Mouse (Mus musculus): Measurements from ENCODE around the gene Plcb3. TPM values are rescaled to one million over a fixed set of nuclear protein-coding genes. Genes with fewer than 3 reads are reported as not detected.

Plcb3 gene
- polyA plus RNA-seq, 1 experiment from 2014 or later, result 13.0 TPM

DNA sequence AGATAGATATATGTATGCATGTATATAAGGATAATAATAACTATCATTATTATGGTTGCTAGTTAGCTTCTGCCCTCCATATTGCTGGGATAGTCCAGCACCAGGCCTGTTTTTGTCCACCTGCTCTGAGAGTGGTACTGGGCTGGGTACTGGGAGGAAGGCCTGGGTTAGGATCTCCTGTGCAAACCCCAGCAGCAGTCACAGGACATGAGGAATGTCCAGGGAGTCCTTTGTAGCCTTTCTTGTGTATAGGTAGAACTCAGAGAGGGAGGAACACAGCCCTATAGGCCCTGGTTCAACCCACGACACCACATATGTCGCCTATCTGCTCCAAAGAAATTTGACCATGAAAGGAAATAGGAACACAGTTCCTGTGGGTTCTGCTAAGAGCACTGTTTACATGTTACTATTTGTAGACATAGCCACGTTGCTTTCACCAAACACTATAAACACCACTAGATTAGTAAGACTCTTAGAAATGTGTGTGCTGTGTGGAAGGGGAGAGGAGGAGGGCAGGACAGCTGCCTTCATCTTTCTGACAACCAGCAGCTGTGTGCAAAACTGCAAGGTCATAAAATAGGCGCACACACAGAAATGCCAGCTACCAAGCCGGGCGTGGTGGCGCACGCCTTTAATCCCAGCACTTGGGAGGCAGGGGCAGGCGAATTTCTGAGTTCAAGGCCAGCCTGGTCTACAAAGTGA, 30.8 kb upstream of the Plcb3 start:
- WGBS, result 85% methylated on average over 9 of the region's 9 CpGs
- Histone ChIP-seq H3K27ac (ENCODE audit: low read depth, low read length) (no peak overlapping the region), H3K36me3 (ENCODE audit: control insufficient read depth, insufficient read depth, low read length) (no peaks in the 10 kb centered on the region), H3K4me1 (ENCODE audit: control insufficient read depth, insufficient read depth, low read length) (no peaks in the 10 kb centered on the region), H3K4me2 (no peak overlapping the region), H3K9ac (ENCODE audit: low read length) (no peak overlapping the region), H3K4me3 (ENCODE audit: low read depth, low read length) (no peak overlapping the region), H3K9me3 (ENCODE audit: control insufficient read depth, low read length) (no peaks in the 10 kb centered on the region), H3K27me3 (ENCODE audit: control insufficient read depth, insufficient read depth, low read length) (no peaks in the 10 kb centered on the region)
- DNase-seq (ENCODE audit: low spot score, missing footprints) (no peak), ATAC-seq (ENCODE audit: low FRiP score) (no peak)

DNA sequence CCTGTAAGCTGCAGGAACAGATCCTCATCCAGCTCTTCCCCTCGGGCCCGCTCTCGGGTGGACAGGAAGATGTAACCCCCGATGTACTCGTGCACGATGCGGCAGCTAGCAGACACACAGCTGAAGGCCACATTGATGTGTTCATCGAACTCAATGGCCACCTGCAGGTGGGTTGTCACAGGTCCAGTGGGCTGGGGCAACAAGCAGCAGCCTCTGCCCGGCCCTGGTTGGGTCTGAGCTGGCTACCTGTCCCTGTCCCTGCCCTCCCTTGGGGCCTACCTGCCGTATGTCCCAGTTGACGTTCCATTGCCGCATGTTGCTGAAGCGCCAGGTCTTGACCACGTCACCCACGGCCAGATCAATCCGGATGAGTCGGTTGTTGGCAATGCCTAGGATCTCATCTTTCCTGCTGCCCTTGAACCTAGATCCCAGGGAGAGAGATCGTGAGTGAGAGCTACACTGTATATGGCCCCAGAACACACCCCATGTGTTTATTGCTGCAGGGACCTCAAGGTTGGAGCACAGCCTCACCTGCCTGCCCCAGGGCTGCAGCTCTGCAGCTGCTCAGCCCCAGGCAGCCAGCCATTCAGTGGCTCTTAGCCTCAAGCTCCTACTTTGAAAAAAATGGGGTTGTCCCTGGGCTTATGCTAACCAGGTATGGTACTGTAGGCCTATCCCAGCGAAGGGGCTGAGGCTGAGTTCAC, 23.2 kb upstream of the Plcb3 start:
- no peak overlapping the region for H3K9ac ChIP-seq (ENCODE audit: low read length)
- H3K27ac ChIP-seq (ENCODE audit: low read depth, low read length), result no peak overlapping the region
- 93% methylated on average over 19 of the region's 19 CpGs for WGBS
- peaks cover 7% of the 10 kb centered on the region; the same call in 1 of the 2 replicates for H3K36me3 ChIP-seq (ENCODE audit: control insufficient read depth, insufficient read depth, low read length)
- H3K4me2 ChIP-seq, result no peak overlapping the region
- ATAC-seq (ENCODE audit: low FRiP score) (no peak), DNase-seq (ENCODE audit: low spot score, missing footprints) (no peak)
- H3K4me1 ChIP-seq (ENCODE audit: control insufficient read depth, insufficient read depth, low read length), result peaks cover 14% of the 10 kb centered on the region
- no peaks in the 10 kb centered on the region for H3K9me3 ChIP-seq (ENCODE audit: control insufficient read depth, low read length)
- H3K4me3 ChIP-seq (ENCODE audit: low read depth, low read length), result no peak overlapping the region
- H3K27me3 ChIP-seq (ENCODE audit: control insufficient read depth, insufficient read depth, low read length), result no peaks in the 10 kb centered on the region

DNA sequence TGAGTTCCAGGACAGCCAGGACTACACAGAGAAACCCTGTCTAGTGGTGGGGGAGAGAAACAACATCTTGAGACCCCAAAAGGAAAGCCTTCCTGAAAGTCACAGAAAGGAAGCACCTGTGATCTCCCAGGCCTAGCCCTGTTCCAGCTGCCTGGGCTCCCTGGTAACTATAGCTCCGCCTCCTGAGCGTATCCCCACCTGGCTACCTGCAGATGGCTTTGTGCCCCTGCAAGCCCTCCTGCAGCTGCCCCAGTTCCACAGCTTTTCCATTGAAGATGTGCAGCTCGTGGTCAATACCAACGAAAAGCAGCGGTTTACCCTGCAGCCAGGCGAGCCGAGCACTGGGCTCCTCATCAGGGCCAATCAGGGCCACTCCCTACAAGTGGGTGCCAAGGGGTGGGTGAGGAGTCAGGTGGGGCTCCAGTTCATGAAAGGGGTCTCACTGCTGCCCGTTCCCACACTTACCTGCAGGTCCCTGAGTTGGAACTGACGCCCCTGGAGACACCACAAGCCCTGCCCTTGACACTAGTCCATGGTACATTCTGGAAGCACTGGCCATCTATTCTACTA, 21.5 kb upstream of the Plcb3 start:
- WGBS, result 80% methylated on average over 9 of the region's 9 CpGs
- no peak overlapping the region for H3K27ac ChIP-seq (ENCODE audit: low read depth, low read length)
- no peaks in the 10 kb centered on the region for H3K27me3 ChIP-seq (ENCODE audit: control insufficient read depth, insufficient read depth, low read length)
- H3K4me1 ChIP-seq (ENCODE audit: control insufficient read depth, insufficient read depth, low read length), result peaks cover 19% of the 10 kb centered on the region
- no peak overlapping the region for H3K9ac ChIP-seq (ENCODE audit: low read length)
- ATAC-seq (ENCODE audit: low FRiP score) (no peak), DNase-seq (ENCODE audit: low spot score, missing footprints) (no peak)
- no peak overlapping the region for H3K4me2 ChIP-seq
- H3K36me3 ChIP-seq (ENCODE audit: control insufficient read depth, insufficient read depth, low read length), result peaks cover 7% of the 10 kb centered on the region; the same call in 1 of the 2 replicates
- H3K9me3 ChIP-seq (ENCODE audit: control insufficient read depth, low read length), result no peaks in the 10 kb centered on the region
- no peak overlapping the region for H3K4me3 ChIP-seq (ENCODE audit: low read depth, low read length)

DNA sequence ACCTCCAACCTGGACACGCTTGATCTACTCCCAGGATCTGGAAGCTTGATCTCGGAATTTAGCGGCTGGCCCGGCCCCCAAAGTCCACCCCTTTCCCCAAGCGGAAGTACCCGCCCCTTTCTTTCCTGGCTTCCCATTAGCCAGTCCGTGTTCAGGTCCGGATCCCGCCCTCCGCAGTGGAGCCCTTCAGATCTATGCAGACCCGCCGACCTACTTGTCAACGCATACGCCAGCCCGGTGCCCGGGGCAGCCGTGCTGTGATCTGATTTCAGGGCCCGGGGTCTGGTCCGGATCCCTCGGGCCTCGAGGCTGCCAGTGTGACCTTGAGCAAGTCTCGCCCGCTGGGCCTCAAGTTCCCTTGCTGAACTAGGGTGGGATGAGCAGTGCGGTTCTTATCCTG, 19.7 kb upstream of the Plcb3 start, which contains the start of the genes Nudt22 and Trpt1:
TSS of gene Nudt22 (minus strand) at position 112 of the 400 bp plus-strand sequence.
TSS of gene Trpt1 (plus strand) at position 126 of the 400 bp plus-strand sequence.
- Histone ChIP-seq H3K27me3 (ENCODE audit: control insufficient read depth, insufficient read depth, low read length) (no peaks in the 10 kb centered on the region), H3K9me3 (ENCODE audit: control insufficient read depth, low read length) (no peaks in the 10 kb centered on the region), H3K9ac (ENCODE audit: low read length) (peak within 1 kb of the TSS; percentile 75), H3K4me3 (ENCODE audit: low read depth, low read length) (peak within 1 kb of the TSS; percentile 54), H3K27ac (ENCODE audit: low read depth, low read length) (peak within 1 kb of the TSS; percentile 35; the same call in 1 of the 2 replicates), H3K36me3 (ENCODE audit: control insufficient read depth, insufficient read depth, low read length) (peaks cover 7% of the 10 kb centered on the region; the same call in 1 of the 2 replicates), H3K4me2 (peak within 1 kb of the TSS; percentile 89), H3K4me1 (ENCODE audit: control insufficient read depth, insufficient read depth, low read length) (peaks cover 22% of the 10 kb centered on the region)
- ATAC-seq (ENCODE audit: low FRiP score), result peak; percentile 76
- WGBS, result 1% methylated on average over 24 of the region's 24 CpGs
- DNase-seq (ENCODE audit: low spot score, missing footprints), result peak; percentile 96

DNA sequence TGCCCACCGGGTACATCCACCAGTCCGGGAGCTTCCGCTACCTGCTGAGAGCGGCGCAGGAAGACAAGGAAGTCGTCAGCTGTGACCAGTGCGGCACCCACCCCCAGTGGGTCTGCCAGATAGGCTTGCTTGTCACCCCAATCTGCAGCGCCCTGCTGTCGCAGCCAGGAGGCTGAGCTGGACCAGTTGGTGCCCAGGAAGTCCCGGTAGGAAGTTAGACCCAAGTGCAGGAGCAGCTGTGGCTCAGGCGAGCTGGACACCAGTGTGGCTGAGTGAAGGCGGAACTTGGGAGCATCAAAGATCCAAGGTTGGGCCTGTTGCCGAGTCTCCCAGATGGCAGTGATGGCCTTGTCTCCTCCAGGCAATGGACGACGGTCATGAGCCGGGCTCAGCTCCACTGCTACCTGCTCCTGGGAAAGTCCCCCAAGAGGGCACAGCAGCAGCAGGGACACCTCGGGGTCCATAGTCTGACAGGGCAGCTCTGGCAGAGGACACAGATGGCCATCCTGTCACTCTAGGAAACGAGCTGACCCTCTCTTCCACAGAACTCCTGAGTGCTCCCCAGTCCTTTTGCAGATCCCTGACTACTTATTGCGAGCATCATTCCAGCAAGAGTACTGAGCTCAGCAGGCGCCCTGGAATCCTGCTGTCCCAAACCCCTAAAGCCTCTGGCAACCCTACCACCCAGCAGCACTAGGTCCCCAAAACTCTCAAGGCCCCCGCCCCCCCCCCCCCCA, 19.2 kb upstream of the Plcb3 start:
- Histone ChIP-seq H3K36me3 (ENCODE audit: control insufficient read depth, insufficient read depth, low read length) (peaks cover 7% of the 10 kb centered on the region; the same call in 1 of the 2 replicates), H3K9me3 (ENCODE audit: control insufficient read depth, low read length) (no peaks in the 10 kb centered on the region), H3K4me2 (peak overlapping the region; percentile 89), H3K27ac (ENCODE audit: low read depth, low read length) (no peak overlapping the region), H3K4me1 (ENCODE audit: control insufficient read depth, insufficient read depth, low read length) (peaks cover 22% of the 10 kb centered on the region), H3K4me3 (ENCODE audit: low read depth, low read length) (peak overlapping the region; percentile 54), H3K27me3 (ENCODE audit: control insufficient read depth, insufficient read depth, low read length) (no peaks in the 10 kb centered on the region), H3K9ac (ENCODE audit: low read length) (peak overlapping the region; percentile 75)
- no peak for DNase-seq (ENCODE audit: low spot score, missing footprints)
- no peak for ATAC-seq (ENCODE audit: low FRiP score)
- WGBS, result 50% methylated on average over 21 of the region's 21 CpGs

DNA sequence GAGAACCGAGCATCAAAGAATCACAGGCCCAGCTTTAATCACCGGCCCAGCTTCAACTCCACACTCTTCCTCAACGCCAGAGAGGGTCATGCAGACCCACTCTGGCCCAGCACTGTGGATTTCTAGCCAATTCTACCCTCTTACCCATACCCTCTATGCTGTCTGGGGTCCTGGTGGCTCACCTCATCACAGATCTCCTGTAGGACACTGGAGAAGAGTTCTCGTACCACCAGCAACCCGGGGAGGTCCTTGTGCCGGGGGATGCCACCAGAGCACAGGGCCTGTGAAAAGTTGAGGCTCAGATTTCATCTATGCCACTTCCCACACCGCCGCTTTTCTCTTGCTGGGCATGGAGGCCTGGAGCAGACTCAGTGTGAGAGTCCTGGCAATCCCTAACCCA, 18.2 kb upstream of the Plcb3 start:
- DNase-seq (ENCODE audit: low spot score, missing footprints) (no peak), ATAC-seq (ENCODE audit: low FRiP score) (no peak)
- WGBS, result 85% methylated on average over 8 of the region's 8 CpGs
- no peak overlapping the region for H3K4me3 ChIP-seq (ENCODE audit: low read depth, low read length)
- peaks cover 22% of the 10 kb centered on the region for H3K4me1 ChIP-seq (ENCODE audit: control insufficient read depth, insufficient read depth, low read length)
- no peak overlapping the region for H3K9ac ChIP-seq (ENCODE audit: low read length)
- H3K27ac ChIP-seq (ENCODE audit: low read depth, low read length), result no peak overlapping the region
- no peaks in the 10 kb centered on the region for H3K27me3 ChIP-seq (ENCODE audit: control insufficient read depth, insufficient read depth, low read length)
- peaks cover 7% of the 10 kb centered on the region; the same call in 1 of the 2 replicates for H3K36me3 ChIP-seq (ENCODE audit: control insufficient read depth, insufficient read depth, low read length)
- H3K4me2 ChIP-seq, result no peak overlapping the region
- H3K9me3 ChIP-seq (ENCODE audit: control insufficient read depth, low read length), result no peaks in the 10 kb centered on the region

DNA sequence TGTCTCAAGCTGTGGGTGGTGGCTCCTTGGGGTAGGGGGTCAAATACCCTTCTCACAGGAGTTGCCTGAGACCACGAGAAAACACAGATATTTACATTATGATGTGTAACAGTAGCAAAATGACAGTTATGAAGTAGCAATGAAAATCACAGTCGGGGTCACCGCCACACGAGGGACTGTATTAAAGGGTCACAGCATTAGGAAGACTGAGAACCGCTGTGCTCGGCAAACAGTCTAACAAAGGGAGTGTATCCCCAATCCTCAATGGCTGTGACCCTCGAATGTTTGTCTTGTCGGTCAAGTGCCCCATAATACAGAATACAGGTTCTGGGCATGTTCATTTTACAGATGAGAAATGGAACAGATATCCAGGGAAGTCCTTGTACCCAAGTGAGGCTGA, 17.7 kb upstream of the Plcb3 start:
- no peak for DNase-seq (ENCODE audit: low spot score, missing footprints)
- Histone ChIP-seq H3K27me3 (ENCODE audit: control insufficient read depth, insufficient read depth, low read length) (no peaks in the 10 kb centered on the region), H3K9me3 (ENCODE audit: control insufficient read depth, low read length) (no peaks in the 10 kb centered on the region), H3K36me3 (ENCODE audit: control insufficient read depth, insufficient read depth, low read length) (peaks cover 3% of the 10 kb centered on the region; the same call in 1 of the 2 replicates), H3K9ac (ENCODE audit: low read length) (no peak overlapping the region), H3K4me1 (ENCODE audit: control insufficient read depth, insufficient read depth, low read length) (peaks cover 22% of the 10 kb centered on the region), H3K27ac (ENCODE audit: low read depth, low read length) (no peak overlapping the region), H3K4me3 (ENCODE audit: low read depth, low read length) (no peak overlapping the region), H3K4me2 (no peak overlapping the region)
- WGBS, result 85% methylated on average over 8 of the region's 8 CpGs
- ATAC-seq (ENCODE audit: low FRiP score), result no peak

DNA sequence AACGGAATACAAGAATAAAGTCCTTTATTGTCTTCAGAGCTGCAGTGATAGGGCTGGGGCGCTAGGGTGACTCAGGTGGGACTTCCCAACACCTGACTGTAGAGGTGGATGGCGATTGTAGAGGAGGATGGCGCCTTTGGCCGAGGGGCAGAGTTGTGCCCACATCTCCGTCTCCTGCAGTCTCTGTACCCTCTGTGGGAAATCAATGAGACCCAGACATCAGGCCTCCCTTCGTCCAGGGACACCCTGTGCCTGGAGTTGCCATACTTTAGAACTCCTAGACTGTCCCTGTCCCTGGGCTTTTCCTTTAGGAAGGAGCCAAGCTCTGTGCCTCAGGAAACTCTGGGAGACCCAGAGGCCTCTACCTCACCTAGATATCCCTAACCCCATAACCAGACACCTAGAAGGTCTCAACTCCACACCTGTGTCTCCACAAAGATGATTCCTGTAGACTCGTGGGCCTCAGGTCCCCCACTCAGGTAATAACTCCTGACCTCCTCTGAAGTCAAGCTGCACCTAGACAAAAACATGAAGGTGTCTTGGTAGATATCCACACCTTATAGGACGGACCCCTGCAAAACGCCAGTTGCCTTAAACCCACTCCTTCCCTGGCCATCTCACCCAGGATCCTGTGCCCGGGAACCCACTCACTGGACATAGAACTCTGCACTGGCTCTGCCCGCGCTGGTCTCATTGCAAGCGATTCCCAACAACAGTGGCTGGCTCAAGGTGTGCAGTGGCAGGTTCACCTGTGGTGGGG, 16.9 kb upstream of the Plcb3 start:
- peak overlapping the region; percentile 52 for H3K4me3 ChIP-seq (ENCODE audit: low read depth, low read length)
- no peaks in the 10 kb centered on the region for H3K9me3 ChIP-seq (ENCODE audit: control insufficient read depth, low read length)
- H3K4me1 ChIP-seq (ENCODE audit: control insufficient read depth, insufficient read depth, low read length), result peaks cover 22% of the 10 kb centered on the region
- no peak for ATAC-seq (ENCODE audit: low FRiP score)
- 61% methylated on average over 14 of the region's 14 CpGs for WGBS
- H3K4me2 ChIP-seq, result peak overlapping the region; percentile 93
- no peak overlapping the region for H3K27ac ChIP-seq (ENCODE audit: low read depth, low read length)
- H3K36me3 ChIP-seq (ENCODE audit: control insufficient read depth, insufficient read depth, low read length), result no peaks in the 10 kb centered on the region
- H3K27me3 ChIP-seq (ENCODE audit: control insufficient read depth, insufficient read depth, low read length), result no peaks in the 10 kb centered on the region
- DNase-seq (ENCODE audit: low spot score, missing footprints), result no peak
- H3K9ac ChIP-seq (ENCODE audit: low read length), result peak overlapping the region; percentile 41

Data from midbrain, embryonic 11.5 days (tissue).